In the genomic region with DNA sequence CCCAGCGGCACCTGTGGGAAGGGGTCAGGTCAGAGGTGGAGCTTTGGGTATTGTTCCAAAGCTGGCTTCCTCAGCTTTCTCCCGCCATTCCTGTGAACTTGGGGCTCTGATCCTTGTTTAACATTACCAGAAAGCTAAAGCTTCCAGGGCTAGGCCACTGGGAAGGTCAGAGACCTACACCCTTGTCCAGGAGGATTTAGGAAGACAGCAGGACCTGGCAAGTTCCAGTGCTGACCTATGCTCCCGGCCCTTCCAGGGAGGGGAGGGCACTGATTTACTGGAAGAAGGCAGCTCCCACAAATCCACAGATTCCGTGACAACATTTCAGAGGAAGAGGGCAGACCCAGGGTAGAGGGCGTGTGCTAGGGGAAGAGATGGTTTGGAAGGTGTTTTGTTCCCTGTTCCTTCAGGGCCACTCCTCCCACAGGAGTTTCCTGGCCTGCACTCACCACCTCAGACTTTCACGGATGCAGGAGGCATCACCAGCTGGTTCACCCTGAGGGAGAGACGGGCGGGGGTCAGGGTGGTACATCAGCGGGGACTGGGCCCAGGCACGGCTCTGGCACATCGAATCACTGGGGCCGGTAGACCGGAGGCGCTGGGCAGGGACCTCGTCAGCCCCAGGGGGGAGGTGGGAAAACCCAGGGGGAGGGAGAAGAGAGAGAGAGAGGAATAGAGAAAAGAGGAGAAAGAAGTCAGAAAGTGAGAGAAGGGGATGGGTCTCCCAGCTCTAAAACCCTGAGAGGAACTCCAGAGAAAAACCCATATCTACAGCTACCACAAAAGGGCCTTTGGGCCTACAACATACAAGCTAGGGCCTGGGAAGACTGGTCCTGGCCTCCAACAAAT, we compare ENCODE assay signal across 32 mouse cellular contexts. TPM values are rescaled to one million over a fixed set of nuclear protein-coding genes. Genes with fewer than 3 reads are reported as not detected.
DNase-seq lines count a peak whose midpoint lies in the region; ATAC-seq and TF ChIP-seq lines count a peak whose summit lies in the region.
"Had no signal": no experiment of that assay in that cellular context is flagged by ENCODE, and none has a peak within 500 bp of the region (broad histone marks: within the 10 kb centered on the region; RNA-seq: fewer than 3 reads in every experiment).

No protein-coding gene starts in this region.

- no peaks in the 10 kb centered on the region for H3K27me3 ChIP-seq in heart, postnatal 0 days (ENCODE audit: control insufficient read depth, insufficient read depth, low read length)
- H3K27me3 ChIP-seq in lung, embryonic 16.5 days (ENCODE audit: control insufficient read depth, insufficient read depth, low read depth, low read length), result no peaks in the 10 kb centered on the region
- H3K27me3 ChIP-seq: embryonic facial prominence, embryonic 12.5 days; forebrain, embryonic 15.5 days; limb, embryonic 13.5 days; liver, embryonic 15.5 days; midbrain, embryonic 12.5 days; neural tube, embryonic 13.5 days had no signal

- no peak for TF ChIP-seq CTCF in gastrocnemius, adult 2 months (IDR thresholded peaks at IDR 0.05)
- TF ChIP-seq CTCF in heart, postnatal 0 days (IDR thresholded peaks at IDR 0.05; ENCODE audit: low read depth), result no peak
- TF ChIP-seq CTCF in layer of hippocampus, adult 2 months (conservative IDR thresholded peaks at IDR 0.05), result no peak

- H3K4me3 ChIP-seq in gastrocnemius, adult 2 months, result no peak overlapping the region
- H3K4me3 ChIP-seq in heart, postnatal 0 days (ENCODE audit: low read depth, low read length), result no peak overlapping the region
- H3K4me3 ChIP-seq in layer of hippocampus, adult 2 months, result no peak overlapping the region
- no peak overlapping the region for H3K4me3 ChIP-seq in lung, embryonic 16.5 days (ENCODE audit: low read length)
- H3K4me3 ChIP-seq: embryonic facial prominence, embryonic 12.5 days; forebrain, embryonic 15.5 days; limb, embryonic 13.5 days; liver, embryonic 15.5 days; midbrain, embryonic 12.5 days; neural tube, embryonic 13.5 days had no signal

- no peak for DNase-seq in gastrocnemius, adult 2 months
- no peak for DNase-seq in gastrocnemius, postnatal 14 days
- no peak for DNase-seq in heart, postnatal 0 days (ENCODE audit: low spot score)
- DNase-seq in heart, postnatal 4 days, result no peak
- no peak for DNase-seq in layer of hippocampus, adult 2 months (ENCODE audit: low spot score in 2 of 2)
- DNase-seq in layer of hippocampus, postnatal 10 days (ENCODE audit: low spot score in 2 of 2), result no peak
- no peak for DNase-seq in lung, postnatal 14 days
- DNase-seq: adrenal gland, postnatal 25 days; cerebellum, adult 11-12 months; cerebellum, adult 9-11 months; embryo, embryonic 11 days; kidney, postnatal 36 days; layer of hippocampus, postnatal 36 days; lung, embryonic 14.5 days; lung, postnatal 36 days; right cerebral cortex, postnatal 4 days; thymus, adult 18-20 months; thymus, postnatal 25 days had no signal

- H3K36me3 ChIP-seq in heart, postnatal 0 days (replicated peaks; ENCODE audit: control insufficient read depth, insufficient read depth, low read length), result peaks cover 50% of the 10 kb centered on the region
- peaks cover 30% of the 10 kb centered on the region for H3K36me3 ChIP-seq in lung, embryonic 16.5 days (ENCODE audit: control insufficient read depth, insufficient read depth, low read length)

- H3K4me1 ChIP-seq in heart, postnatal 0 days (ENCODE audit: control insufficient read depth, insufficient read depth), result peaks cover 2% of the 10 kb centered on the region; the same call in 1 of the 2 replicates
- H3K4me1 ChIP-seq in lung, embryonic 16.5 days (replicated peaks; ENCODE audit: control insufficient read depth, insufficient read depth, low read length), result no peaks in the 10 kb centered on the region; the same call in 1 of the 2 replicates
- H3K4me1 ChIP-seq: embryonic facial prominence, embryonic 12.5 days; limb, embryonic 13.5 days had no signal

- H3K27ac ChIP-seq in gastrocnemius, adult 2 months, result peak overlapping the region; percentile 60
- peak overlapping the region; percentile 43; the same call in 1 of the 2 replicates for H3K27ac ChIP-seq in heart, postnatal 0 days (ENCODE audit: low read depth)
- H3K27ac ChIP-seq in layer of hippocampus, adult 2 months, result peak overlapping the region; percentile 88; the same call in 1 of the 2 replicates
- 0 out of 2 replicates have a peak overlapping the region, but pooled peaks have one; percentile 4 for H3K27ac ChIP-seq in lung, embryonic 16.5 days (ENCODE audit: low read length)
- H3K27ac ChIP-seq: forebrain, embryonic 15.5 days; limb, embryonic 13.5 days; liver, embryonic 15.5 days; midbrain, embryonic 12.5 days; neural tube, embryonic 13.5 days; stomach, postnatal 0 days had no signal

- ATAC-seq in heart, postnatal 0 days (ENCODE audit: insufficient read depth, low read depth), result no peak
- no peak for ATAC-seq in lung, embryonic 16.5 days (ENCODE audit: low read depth)
- ATAC-seq: forebrain, embryonic 15.5 days; intestine, embryonic 16.5 days had no signal

- H3K9me3 ChIP-seq in heart, postnatal 0 days (replicated peaks; ENCODE audit: control insufficient read depth, low read length), result no peaks in the 10 kb centered on the region
- H3K9me3 ChIP-seq in lung, embryonic 16.5 days (ENCODE audit: control insufficient read depth, low read length), result no peaks in the 10 kb centered on the region
- H3K9me3 ChIP-seq: embryonic facial prominence, embryonic 12.5 days; forebrain, embryonic 15.5 days; limb, embryonic 13.5 days; liver, embryonic 15.5 days; midbrain, embryonic 12.5 days; neural tube, embryonic 13.5 days had no signal

- WGBS in heart, postnatal 0 days, result 45% methylated on average over 15 of the region's 15 CpGs
- 56% methylated on average over 15 of the region's 15 CpGs for WGBS in lung, embryonic 16.5 days

- H3K9ac ChIP-seq in heart, postnatal 0 days (replicated peaks; ENCODE audit: low read depth, low read length), result no peak overlapping the region
- no peak overlapping the region for H3K9ac ChIP-seq in lung, embryonic 16.5 days (ENCODE audit: low read length)
- H3K9ac ChIP-seq: embryonic facial prominence, embryonic 12.5 days; forebrain, embryonic 15.5 days; limb, embryonic 13.5 days; liver, embryonic 15.5 days; lung, embryonic 14.5 days; midbrain, embryonic 12.5 days; neural tube, embryonic 13.5 days had no signal

- H3K4me2 ChIP-seq in heart, postnatal 0 days (ENCODE audit: low read depth, low read length), result no peak overlapping the region
- no peak overlapping the region for H3K4me2 ChIP-seq in lung, embryonic 16.5 days (ENCODE audit: low read depth, low read length)
- H3K4me2 ChIP-seq: embryonic facial prominence, embryonic 12.5 days; forebrain, embryonic 15.5 days; limb, embryonic 13.5 days; liver, embryonic 15.5 days; lung, embryonic 14.5 days; midbrain, embryonic 12.5 days; neural tube, embryonic 13.5 days had no signal

- intact Hi-C loops in gastrocnemius, adult 2 months (cut with DNase I), result no loop called here
- intact Hi-C loops in gastrocnemius, postnatal 14 days (cut with DNase I; ENCODE audit: low total_unique reads), result loop anchor here (5.0 kb wide), 2 partner anchors 34 to 109 kb away; a partner anchor contains a TSS

- no peak for TF ChIP-seq EP300 in heart, postnatal 0 days (IDR thresholded peaks at IDR 0.05; ENCODE audit: low read depth)

RNA-seq across cellular contexts. Expression of a gene that starts 12.2 kb away (rescaled TPM):
- 10 to 100 TPM; 60.2 to 60.9 TPM for total RNA-seq in gastrocnemius, adult 2 months (2021)
- 10 to 100 TPM; 58.7 to 62.8 TPM for total RNA-seq in gastrocnemius, postnatal 14 days (2021)
- total RNA-seq in heart, postnatal 0 days (2014; rRNA removed; ENCODE audit: low replicate concordance), result 20.5 and 20.9 TPM in 2 replicates
- polyA plus RNA-seq in heart, postnatal 0 days (2015; fragmentation: Nextera tagmentation; extraction: Ambion mirVana), result 41.3 and 42.1 TPM in 2 replicates
- 10 to 100 TPM; 55.6 to 55.9 TPM for total RNA-seq in heart, postnatal 4 days (2021)
- total RNA-seq in layer of hippocampus, adult 2 months (2021), result 10 to 100 TPM; 55.7 to 56.2 TPM
- 10 to 100 TPM; 50.2 to 55.0 TPM for total RNA-seq in layer of hippocampus, postnatal 10 days (2021)
- 106 and 126 TPM in 2 replicates for polyA plus RNA-seq in lung, embryonic 16.5 days (2015; fragmentation: Nextera tagmentation; extraction: Ambion mirVana)

RNA-seq across cellular contexts. Expression of a gene that starts 18.0 kb away (rescaled TPM):
- 1 to 10 TPM in 1 of 2 experiments, under 1 TPM in 1; 0.67 to 5.5 TPM for total RNA-seq in gastrocnemius, adult 2 months (2021)
- total RNA-seq in gastrocnemius, postnatal 14 days (2021), result under 1 TPM; 0.18 to 0.38 TPM
- total RNA-seq in heart, postnatal 0 days (2014; rRNA removed; ENCODE audit: low replicate concordance), result 5.3 TPM in 1 of 2 replicates, not detected in the other
- polyA plus RNA-seq in heart, postnatal 0 days (2015; fragmentation: Nextera tagmentation; extraction: Ambion mirVana), result 0.05 TPM in 1 of 2 replicates, not detected in the other
- total RNA-seq in heart, postnatal 4 days (2021), result not detected
- not detected for total RNA-seq in layer of hippocampus, adult 2 months (2021)
- total RNA-seq in layer of hippocampus, postnatal 10 days (2021), result not detected
- 0.19 TPM in 1 of 2 replicates, not detected in the other for polyA plus RNA-seq in lung, embryonic 16.5 days (2015; fragmentation: Nextera tagmentation; extraction: Ambion mirVana)
- total RNA-seq: hematopoietic stem cell, adult 5-6 weeks; layer of hippocampus, postnatal 36 days; left cerebral cortex, postnatal 14 days; megakaryocyte, adult 5-6 weeks had no signal
- polyA plus RNA-seq: C2C12; forebrain, embryonic 15.5 days; heart, embryonic 14.5 days; lung, embryonic 14.5 days; midbrain, embryonic 12.5 days; neural tube, embryonic 13.5 days had no signal

RNA-seq across cellular contexts. Expression of a gene that starts 36.4 kb away (rescaled TPM):
- total RNA-seq in gastrocnemius, adult 2 months (2021), result 10 to 100 TPM; 15.7 to 65.1 TPM
- 10 to 100 TPM; 11.4 to 14.7 TPM for total RNA-seq in gastrocnemius, postnatal 14 days (2021)
- total RNA-seq in heart, postnatal 0 days (2014; rRNA removed; ENCODE audit: low replicate concordance), result 31.8 and 44.2 TPM in 2 replicates
- polyA plus RNA-seq in heart, postnatal 0 days (2015; fragmentation: Nextera tagmentation; extraction: Ambion mirVana), result 2.4 and 2.9 TPM in 2 replicates
- total RNA-seq in heart, postnatal 4 days (2021), result 10 to 100 TPM; 17.0 to 18.0 TPM
- 100 to 1,000 TPM; 101 to 105 TPM for total RNA-seq in layer of hippocampus, adult 2 months (2021)
- total RNA-seq in layer of hippocampus, postnatal 10 days (2021), result 10 to 100 TPM; 58.4 to 59.6 TPM
- polyA plus RNA-seq in lung, embryonic 16.5 days (2015; fragmentation: Nextera tagmentation; extraction: Ambion mirVana), result 3.1 and 3.2 TPM in 2 replicates

RNA-seq across cellular contexts. Expression of a gene that starts 41.8 kb away (rescaled TPM):
- total RNA-seq in gastrocnemius, adult 2 months (2021), result 100 to 1,000 TPM; 238 to 342 TPM
- 100 to 1,000 TPM; 160 to 162 TPM for total RNA-seq in gastrocnemius, postnatal 14 days (2021)
- total RNA-seq in heart, postnatal 0 days (2014; rRNA removed; ENCODE audit: low replicate concordance), result 88.5 and 93.0 TPM in 2 replicates
- polyA plus RNA-seq in heart, postnatal 0 days (2015; fragmentation: Nextera tagmentation; extraction: Ambion mirVana), result 72.9 and 79.2 TPM in 2 replicates
- 10 to 100 TPM; 62.2 to 63.4 TPM for total RNA-seq in heart, postnatal 4 days (2021)
- 1 to 10 TPM; 2.2 to 3.8 TPM for total RNA-seq in layer of hippocampus, adult 2 months (2021)
- total RNA-seq in layer of hippocampus, postnatal 10 days (2021), result 1 to 10 TPM; 4.5 to 5.0 TPM
- polyA plus RNA-seq in lung, embryonic 16.5 days (2015; fragmentation: Nextera tagmentation; extraction: Ambion mirVana), result 133 and 136 TPM in 2 replicates
- total RNA-seq: megakaryocyte, adult 5-6 weeks had no signal

Comparison
In these comparisons a context has a peak if more than half of its experiments do, and no peak if none do; other contexts are left out.
1. H3K27ac ChIP-seq: peak in every context shown above with its lines; median percentile 88 in layer of hippocampus, adult 2 months; 60 in gastrocnemius, adult 2 months; 43 in heart, postnatal 0 days; 4 in lung, embryonic 16.5 days.